Mouse (Mus musculus) gastrocnemius, postnatal 14 days (tissue): ENCODE measurements around the gene Tpgs1. TPM values are rescaled to one million over a fixed set of nuclear protein-coding genes. Genes with fewer than 3 reads are reported as not detected.

Source experiments
- DNase-seq: peaks from one replicate; pipeline ENCODE4 v3.0.0; 2021; ENCODE audit warnings: mixed read lengths
- intact Hi-C: fragments of 180-260 bp; cut with DNase I; formaldehyde crosslinking; loops from one replicate; pipeline ENCODE4 v1.15.1; 2025; ENCODE audit warnings: low total_unique reads
- total RNA-seq, 2 experiments: library from RNA; stranded (reverse); gene quantifications; 2 replicates each; pipeline ENCODE4 v1.2.3; 2021

The Tpgs1 gene
- total RNA-seq, 2 experiments from 2014 or later: 22.6 to 24.0 TPM

DNA sequence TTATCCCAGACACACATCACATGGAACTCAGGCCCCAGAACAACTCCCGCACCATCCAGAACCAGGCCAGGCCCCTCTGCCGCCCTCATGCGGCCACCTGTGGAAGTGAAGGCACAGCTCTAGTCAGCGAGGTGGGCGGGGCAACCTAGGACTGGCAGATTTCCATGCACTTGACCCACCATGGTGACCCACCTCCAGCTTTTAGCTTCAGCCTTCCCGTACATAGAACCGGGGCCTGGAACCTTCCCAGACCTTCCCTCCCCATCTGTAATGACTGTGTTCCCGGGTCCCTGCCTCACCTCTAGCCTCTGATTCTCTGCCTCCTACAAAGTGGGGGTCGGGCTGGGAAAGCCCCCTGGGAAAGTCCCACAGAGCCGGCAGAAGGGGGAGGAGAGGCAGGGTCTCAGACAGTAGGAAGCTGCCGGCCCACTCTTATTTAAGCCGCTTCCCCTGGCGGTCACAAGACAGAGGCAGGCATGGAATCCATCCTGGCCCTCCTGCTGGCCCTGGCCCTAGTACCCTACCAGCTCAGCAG is 5.0 kb upstream of the Tpgs1 start, which contains the start of gene Madcam1:
Madcam1 (plus strand) TSS at position 429 of the 535 bp plus-strand sequence.
- intact Hi-C loops: loop anchor here (5.0 kb wide), 1 partner anchor 67 kb away; no protein-coding TSS in a partner anchor

GRCm38 (mm10) chr10:79665051-79665450 is 4.1 kb upstream of the Tpgs1 start:
- intact Hi-C loops: no loop called here

More for the DNA sequence above, 5.0 kb upstream of the Tpgs1 start, which contains the start of gene Madcam1:
- peak; percentile 68 for DNase-seq

GRCm38 (mm10) chr10:79666493-79666892 is 2.7 kb upstream of the Tpgs1 start:
- intact Hi-C loops: no loop called here
- no peak for DNase-seq

More at GRCm38 (mm10) chr10:79665051-79665450, 4.1 kb upstream of the Tpgs1 start:
- DNase-seq: no peak

- no peak for DNase-seq
- intact Hi-C loops: no loop called here
These were observed 1.1 kb upstream of the Tpgs1 start for GRCm38 (mm10) chr10:79668076-79668475.

DNA sequence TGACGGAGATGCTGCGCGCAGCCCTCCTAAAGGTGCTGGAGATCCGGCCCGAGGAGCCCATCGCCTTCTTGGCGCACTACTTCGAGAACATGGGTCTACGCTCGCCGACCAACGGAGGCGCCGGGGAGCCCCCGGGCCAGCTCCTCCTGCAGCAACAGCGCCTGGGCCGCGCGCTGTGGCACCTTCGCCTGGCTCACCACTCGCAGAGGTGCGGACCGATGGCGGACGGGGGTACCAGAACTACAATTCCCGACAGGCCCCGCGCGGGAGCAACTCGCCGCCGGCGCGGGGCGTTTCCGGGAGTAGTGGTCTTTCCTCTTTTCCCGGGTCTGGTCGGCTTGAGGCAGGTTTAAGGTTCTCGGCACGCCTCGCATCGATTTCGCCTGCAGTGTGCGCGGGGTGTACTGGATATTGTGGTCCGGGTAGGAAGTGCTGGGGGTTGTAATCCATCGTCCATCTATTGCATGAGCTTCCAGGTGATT is 448 bp downstream of the Tpgs1 start:
- intact Hi-C loops: no loop called here
- peak; percentile 76 for DNase-seq

DNA sequence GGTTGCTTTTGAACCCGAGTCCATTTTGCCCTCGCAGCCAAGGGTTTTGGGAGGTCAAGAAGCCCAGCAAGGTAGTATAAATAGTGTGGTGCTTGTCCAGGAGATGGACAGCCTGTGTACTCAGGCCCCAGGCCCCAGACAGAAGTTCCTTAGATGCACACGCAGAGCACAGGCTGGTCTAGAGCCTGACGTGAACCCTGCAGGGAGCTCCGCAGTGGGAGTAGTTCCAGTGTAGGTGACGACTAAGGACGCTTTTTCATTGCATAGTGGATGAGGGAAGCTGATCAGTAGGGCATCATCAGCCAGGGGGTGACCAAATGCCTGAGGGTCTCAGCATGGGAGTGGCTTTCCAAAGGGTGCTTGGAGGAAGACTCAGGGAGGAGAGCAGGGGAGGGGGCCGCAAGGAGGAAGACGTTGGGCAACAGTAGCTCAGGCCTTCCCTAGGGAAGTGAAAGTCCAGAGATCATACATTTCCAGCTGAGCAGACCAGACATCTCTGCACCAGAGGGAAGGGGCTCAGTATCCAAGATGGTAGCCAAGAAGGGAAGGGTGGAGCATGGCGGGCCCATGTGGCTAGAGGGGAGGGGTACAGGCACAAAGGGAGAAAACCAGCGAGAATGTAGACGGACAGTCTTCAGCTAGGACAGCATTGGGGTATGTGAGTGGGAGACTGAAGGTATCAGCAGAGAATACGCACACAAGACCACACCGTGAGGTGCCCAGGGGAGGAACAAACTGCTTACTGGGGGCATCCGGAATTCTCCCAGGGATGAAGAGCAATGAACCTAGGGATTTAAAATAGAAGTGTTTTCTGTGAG is 1.1 kb downstream of the Tpgs1 start:
- intact Hi-C loops: no loop called here
- DNase-seq: no peak

DNA sequence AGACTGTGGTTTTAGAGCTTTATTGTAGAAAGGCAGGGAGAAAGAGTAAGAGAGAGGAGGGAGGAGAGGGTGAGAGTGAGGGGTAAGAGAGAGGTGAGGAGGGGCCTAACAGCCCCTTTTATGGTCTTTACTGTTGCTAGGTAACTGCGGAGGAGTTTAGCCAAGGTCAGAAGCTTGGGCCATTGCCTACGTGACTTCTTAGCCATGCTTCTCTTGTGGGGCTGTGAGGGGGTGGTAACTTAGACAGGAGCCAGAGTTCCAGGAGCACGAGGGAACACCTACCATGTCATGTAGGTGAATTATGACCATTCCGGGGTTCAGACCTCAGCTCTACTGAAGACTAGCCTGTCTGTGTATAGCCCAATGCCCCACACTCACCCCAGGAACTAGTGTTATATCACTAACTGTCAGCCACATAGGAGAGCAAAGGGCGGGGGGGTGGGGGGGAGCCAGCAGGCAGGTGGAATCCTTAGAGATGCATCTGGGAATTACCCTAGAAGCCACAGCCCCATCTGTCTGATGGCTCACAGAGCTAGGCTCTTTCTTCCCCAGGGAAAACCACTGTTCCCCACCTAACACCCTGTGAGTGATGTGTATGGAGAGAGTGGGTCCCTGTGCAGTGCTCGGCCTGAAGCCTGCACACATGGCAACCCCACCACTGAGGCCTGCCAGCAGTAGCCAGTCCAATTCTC is 2.4 kb downstream of the Tpgs1 start:
- intact Hi-C loops: no loop called here
- DNase-seq: no peak

DNA sequence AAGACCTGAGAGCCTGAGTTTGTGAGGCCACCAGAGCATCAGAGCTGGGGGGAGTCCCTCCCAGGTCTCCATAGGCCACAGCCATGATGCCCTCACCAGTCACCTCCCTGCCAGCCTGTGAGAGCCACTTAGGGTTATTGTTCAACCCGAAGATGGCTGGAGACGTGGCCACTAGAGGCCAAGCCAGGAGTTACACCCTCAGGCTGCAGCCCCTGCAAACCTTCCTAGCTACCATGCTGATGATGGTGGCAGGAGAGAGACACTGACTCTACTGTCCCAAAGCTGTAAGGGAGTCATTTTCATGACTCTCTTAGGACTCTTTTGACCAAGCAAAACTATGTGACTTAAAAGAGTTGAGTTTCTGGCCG is 2.9 kb downstream of the Tpgs1 start:
- no peak for DNase-seq
- intact Hi-C loops: no loop called here

GRCm38 (mm10) chr10:79673054-79673453 is 3.9 kb downstream of the Tpgs1 start:
- DNase-seq: no peak
- intact Hi-C loops: no loop called here

- intact Hi-C loops: no loop called here
- no peak for DNase-seq
These were observed 6.3 kb downstream of the Tpgs1 start for GRCm38 (mm10) chr10:79675346-79676035.

DNA sequence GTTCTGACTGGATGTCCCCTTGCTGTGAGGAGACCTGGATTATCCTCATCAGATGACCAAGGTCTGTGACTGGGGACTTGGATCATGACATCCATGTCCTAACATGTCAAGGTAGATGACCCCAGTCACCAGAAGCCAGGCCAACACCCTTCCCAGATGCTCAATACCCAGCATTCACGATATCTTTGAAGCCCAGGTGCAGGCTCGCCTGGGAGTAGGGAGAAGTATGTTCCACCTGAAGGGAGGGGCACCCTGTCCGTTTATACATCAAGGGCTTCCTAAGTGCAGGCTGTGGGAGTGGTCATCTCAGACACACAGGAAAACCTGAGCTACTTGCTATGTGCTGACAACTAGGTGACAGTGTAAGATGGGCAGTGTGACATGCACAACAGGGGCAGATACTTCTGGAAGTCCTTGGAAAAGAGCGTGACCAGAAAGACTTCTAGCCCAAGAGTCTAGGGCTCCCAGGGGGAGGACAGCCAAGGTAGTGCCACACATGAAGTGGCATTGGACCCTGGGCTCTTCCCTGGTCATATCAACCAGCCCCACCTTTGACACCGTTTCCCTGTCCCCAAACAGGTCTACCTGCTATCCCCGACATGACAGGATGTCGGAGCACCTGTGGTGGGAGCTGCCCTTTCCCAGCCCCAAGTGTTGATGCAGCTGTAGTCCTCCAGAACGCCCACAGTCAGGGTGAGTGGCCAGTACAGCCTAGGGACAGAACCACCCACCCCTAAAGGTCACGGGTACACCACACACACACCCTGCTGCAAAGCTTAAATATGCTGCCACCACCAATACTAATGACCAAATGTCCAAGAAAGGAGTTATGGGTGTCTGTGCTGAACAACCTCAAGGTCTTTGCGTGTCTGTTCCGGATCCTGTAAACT is 11.7 kb downstream of the Tpgs1 start:
- intact Hi-C loops: no loop called here
- no peak for DNase-seq

DNA sequence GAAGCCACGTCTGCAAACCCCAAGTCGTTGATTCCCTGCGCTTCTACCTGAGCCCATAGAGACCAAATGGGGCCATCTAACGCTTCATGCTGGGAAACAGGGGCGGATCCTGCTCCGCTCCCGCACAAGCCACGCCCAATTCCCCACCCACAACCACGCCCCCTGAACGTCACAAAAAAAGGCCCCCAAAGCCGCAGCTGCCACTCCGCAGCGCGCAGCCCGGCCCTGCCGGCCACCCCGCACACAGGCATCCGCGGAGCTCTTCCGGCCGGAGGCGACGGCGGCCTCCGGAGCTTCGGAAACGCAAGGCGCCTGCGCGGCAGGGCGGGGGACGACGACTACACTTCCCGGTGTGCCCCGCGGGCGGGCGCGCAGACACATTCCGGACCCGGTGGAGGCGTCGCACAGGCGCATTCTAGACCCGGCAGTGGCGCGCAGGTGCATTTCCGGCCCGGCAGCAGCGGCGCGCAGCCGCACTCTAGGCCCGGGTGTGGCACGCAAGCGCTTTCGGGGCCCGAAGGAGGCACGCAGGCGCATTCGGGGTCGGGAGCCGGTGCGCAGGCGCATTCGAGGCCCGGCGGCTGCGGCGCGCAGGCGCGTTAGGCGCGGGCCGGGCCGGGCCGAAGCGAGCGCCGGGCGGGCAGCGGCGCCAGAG is 12.5 kb downstream of the Tpgs1 start, which contains the start of gene Cdc34:
Cdc34 (plus strand) TSS at position 605 of the 655 bp plus-strand sequence.
- intact Hi-C loops: no loop called here
- DNase-seq: peak; percentile 99

DNA sequence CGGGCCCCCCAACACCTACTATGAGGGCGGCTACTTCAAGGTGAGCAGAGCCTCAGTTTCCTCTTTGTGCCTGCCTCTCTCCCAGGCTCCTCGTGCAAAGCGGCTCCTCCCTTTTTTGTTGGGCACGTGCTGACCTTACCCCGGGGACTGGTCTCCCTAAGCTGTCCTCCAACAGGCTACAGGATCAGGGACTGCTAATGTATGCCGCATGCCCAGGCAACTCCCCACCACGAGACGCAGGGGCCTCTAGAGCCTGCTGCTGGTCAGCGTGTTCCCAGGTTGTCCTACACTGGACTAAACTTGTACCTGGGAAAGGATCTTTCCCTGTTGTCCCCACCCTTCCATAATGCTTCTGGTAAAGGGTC is 13.4 kb downstream of the Tpgs1 start:
- intact Hi-C loops: no loop called here

DNA sequence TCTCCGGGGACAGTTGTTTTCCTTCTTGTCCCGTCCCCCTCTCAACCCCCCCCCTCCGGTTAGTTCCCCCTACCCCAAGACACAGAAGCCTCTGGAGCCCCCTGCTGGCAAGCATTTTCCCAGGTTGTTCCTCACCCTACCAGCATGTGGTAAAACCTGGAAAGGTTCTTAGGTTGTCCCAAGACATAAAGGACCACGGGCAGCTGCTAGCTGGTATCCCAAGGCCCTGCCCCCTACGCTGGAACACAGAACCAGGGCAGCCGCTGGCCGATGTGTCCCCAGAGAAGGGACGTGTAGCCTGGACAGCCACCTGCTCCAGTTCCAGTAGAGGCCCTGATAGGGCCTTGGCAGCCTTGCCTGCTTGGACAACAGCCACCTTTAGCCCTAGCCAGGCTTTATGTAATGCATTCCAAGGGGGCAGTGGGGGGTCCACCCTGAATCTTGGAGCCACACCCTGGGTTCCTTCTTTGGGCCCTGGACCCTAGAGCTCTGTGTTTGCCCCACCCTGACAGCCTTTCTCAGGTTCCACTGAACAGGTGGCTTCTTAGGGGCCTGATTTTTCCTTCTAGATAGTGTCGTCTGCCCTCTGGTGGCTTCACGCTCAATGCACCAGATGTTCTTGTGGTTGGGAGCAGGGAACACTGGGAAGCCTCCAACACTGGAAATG is 13.9 kb downstream of the Tpgs1 start:
- intact Hi-C loops: no loop called here

More for the DNA sequence above, 13.4 kb downstream of the Tpgs1 start:
- DNase-seq: no peak

GRCm38 (mm10) chr10:79683726-79684640 is 14.8 kb downstream of the Tpgs1 start:
- peak; percentile 71 for DNase-seq
- intact Hi-C loops: no loop called here

More for the DNA sequence above, 13.9 kb downstream of the Tpgs1 start:
- DNase-seq: peak; percentile 63

DNA sequence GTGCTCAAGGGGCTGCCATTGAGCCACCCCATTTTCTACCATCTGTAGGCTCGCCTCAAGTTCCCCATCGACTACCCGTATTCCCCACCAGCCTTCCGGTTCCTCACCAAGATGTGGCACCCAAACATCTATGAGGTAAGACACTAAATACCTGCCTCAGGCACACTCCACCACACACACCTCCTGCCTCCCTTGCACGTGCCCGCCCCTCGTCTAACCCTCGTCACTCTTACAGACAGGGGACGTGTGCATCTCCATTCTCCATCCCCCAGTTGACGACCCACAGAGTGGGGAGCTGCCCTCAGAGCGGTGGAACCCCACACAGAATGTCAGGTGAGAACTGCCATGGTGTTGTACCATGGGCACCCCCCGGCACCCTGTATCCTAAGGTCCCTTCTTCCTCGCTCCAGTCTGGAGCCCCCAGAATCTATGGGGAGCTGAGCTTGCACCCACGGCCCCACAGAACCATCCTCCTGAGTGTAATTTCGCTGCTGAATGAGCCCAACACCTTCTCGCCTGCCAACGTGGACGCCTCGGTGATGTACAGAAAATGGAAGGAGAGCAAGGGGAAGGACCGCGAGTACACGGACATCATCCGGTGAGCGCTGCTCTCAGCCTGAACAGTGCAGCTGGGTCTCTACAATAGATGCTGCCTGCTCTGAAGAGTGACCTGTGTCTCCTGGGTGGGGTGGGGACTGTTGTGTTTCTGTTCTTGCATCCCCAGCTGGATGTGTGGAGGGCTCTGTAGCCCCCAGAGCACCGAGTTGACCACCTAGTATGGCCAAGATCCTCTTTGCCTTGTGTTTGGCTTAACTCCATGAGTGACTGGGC is 15.8 kb downstream of the Tpgs1 start:
- intact Hi-C loops: no loop called here

More for the DNA sequence above, 15.8 kb downstream of the Tpgs1 start:
- DNase-seq: no peak
